Mouse (Mus musculus): ENCODE measurements around the gene Olfr1494. TPM values are rescaled to one million over a fixed set of nuclear protein-coding genes. Genes with fewer than 3 reads are reported as not detected.

The Olfr1494 gene
- total RNA-seq (2021), result not detected
- long read RNA-seq, experiment 1, result 0 reads
- long read RNA-seq, experiment 2, result 0 reads

- intact Hi-C loops (cut with DNase I), result no loop called here
Observed at GRCm38 (mm10) chr19:13739428-13739827, at the start of gene Olfr1494. Olfr1494 (plus strand) TSS chr19:13739728.

GRCm38 (mm10) chr19:13696968-13697367, 42.6 kb upstream of the Olfr1494 start, which contains the start of gene Olfr1491:
Olfr1491 (plus strand) TSS chr19:13697268.
- no peak for DNase-seq
- intact Hi-C loops (cut with DNase I), result no loop called here

More at GRCm38 (mm10) chr19:13739428-13739827, at the start of gene Olfr1494:
- no peak for DNase-seq

GRCm38 (mm10) chr19:13722978-13723377, 16.6 kb upstream of the Olfr1494 start, which contains the start of gene Olfr1493-ps1:
Olfr1493-ps1 (plus strand) TSS chr19:13723278.
- DNase-seq, result no peak
- intact Hi-C loops (cut with DNase I), result no loop called here

GRCm38 (mm10) chr19:13749366-13749765, 9.8 kb downstream of the Olfr1494 start:
- no peak for DNase-seq
- intact Hi-C loops (cut with DNase I), result no loop called here

GRCm38 (mm10) chr19:13764306-13764705, 24.8 kb downstream of the Olfr1494 start, which contains the start of gene Olfr1495:
Olfr1495 (plus strand) TSS chr19:13764606.
- DNase-seq, result no peak
- intact Hi-C loops (cut with DNase I), result no loop called here

GRCm38 (mm10) chr19:13768565-13769276, 29.2 kb downstream of the Olfr1494 start:
- intact Hi-C loops (cut with DNase I), result no loop called here
- no peak for DNase-seq

- intact Hi-C loops (cut with DNase I), result no loop called here
- DNase-seq, result no peak
Observed at GRCm38 (mm10) chr19:13777578-13777977, 38.0 kb downstream of the Olfr1494 start, which contains the start of gene Olfr1496. Olfr1496 (plus strand) TSS chr19:13777878.

- intact Hi-C loops (cut with DNase I), result no loop called here
Observed at GRCm38 (mm10) chr19:13798102-13798501, 58.6 kb downstream of the Olfr1494 start, which contains the start of gene Olfr1497. Olfr1497 (minus strand) TSS chr19:13798202.

More at GRCm38 (mm10) chr19:13798102-13798501, 58.6 kb downstream of the Olfr1494 start, which contains the start of gene Olfr1497:
- DNase-seq, result no peak

Other genes with a start within 250 kb of the Olfr1494 start
- gene Olfr1477, start 239.2 kb upstream of the Olfr1494 start, total RNA-seq (2021), result not detected
- gene Olfr1480, start 211.8 kb upstream of the Olfr1494 start, total RNA-seq (2021), result not detected
- not detected for gene Olfr1484, start 156.2 kb upstream of the Olfr1494 start, total RNA-seq (2021)
- not detected for gene Olfr1487, start 122.4 kb upstream of the Olfr1494 start, total RNA-seq (2021)
- gene Olfr1489, start 108.1 kb upstream of the Olfr1494 start, total RNA-seq (2021), result not detected
- not detected for gene Olfr1490, start 88.6 kb upstream of the Olfr1494 start, total RNA-seq (2021)
- gene Olfr1491, start 42.5 kb upstream of the Olfr1494 start, total RNA-seq (2021), result not detected
- not detected for gene Olfr1493-ps1, start 16.4 kb upstream of the Olfr1494 start, total RNA-seq (2021)
- not detected for gene Olfr1495, start 24.9 kb downstream of the Olfr1494 start, total RNA-seq (2021)
- gene Olfr1496, start 38.1 kb downstream of the Olfr1494 start, total RNA-seq (2021), result not detected
- not detected for gene Olfr1497, start 58.5 kb downstream of the Olfr1494 start, total RNA-seq (2021)
- not detected for gene Olfr1499, start 79.7 kb downstream of the Olfr1494 start, total RNA-seq (2021)
- not detected for gene Olfr1500, start 90.8 kb downstream of the Olfr1494 start, total RNA-seq (2021)
- not detected for gene Olfr1501, start 111.0 kb downstream of the Olfr1494 start, total RNA-seq (2021)
- not detected for gene Olfr1502, start 122.1 kb downstream of the Olfr1494 start, total RNA-seq (2021)
- not detected for gene Olfr1504, start 158.2 kb downstream of the Olfr1494 start, total RNA-seq (2021)
- gene Olfr1505, start 173.8 kb downstream of the Olfr1494 start, total RNA-seq (2021), result not detected

Measured in gastrocnemius, postnatal 36 days (tissue).